ENCODE assay signal across 1 mouse cellular context in the genomic region with DNA sequence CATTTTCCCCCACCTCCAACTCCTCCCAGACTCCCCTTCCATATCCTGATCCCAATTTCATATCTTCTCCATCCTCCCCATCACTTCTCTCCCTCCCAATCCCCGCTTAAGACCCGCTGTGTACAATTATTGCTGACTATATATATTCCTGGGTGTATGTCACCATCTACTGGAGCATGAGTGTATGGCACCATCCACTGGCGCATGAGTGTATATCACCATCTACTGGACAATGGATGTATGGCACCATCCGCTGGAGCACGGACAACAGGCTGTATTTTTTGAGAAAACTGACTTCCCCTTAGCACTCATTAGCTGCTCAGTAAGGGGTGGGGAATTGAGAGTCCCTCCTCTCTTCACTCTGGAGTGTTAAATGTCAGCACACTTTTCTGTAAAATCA.
A peak's percentile ranks its signal among the peaks of the same experiment; 100 is the strongest.
TF ChIP-seq lines count a peak whose summit lies in the region.

No protein-coding gene starts in this region.

TF ChIP-seq in CH12.LX, 34 proteins besides CTCF, POLR2A, EP300 and RAD21 (continued from another document):
- TF ChIP-seq MAFK (IDR thresholded peaks at IDR 0.05; ENCODE audit: insufficient replicate concordance, low read length) (peak; percentile 93), HCFC1 (IDR thresholded peaks at IDR 0.05; ENCODE audit: low read depth, low read length) (no peak), E2F4 (IDR thresholded peaks at IDR 0.05; ENCODE audit: insufficient replicate concordance, low read depth, low read length) (no peak), JUN (IDR thresholded peaks at IDR 0.05; ENCODE audit: insufficient read depth, low read depth, low read length) (no peak), KAT2A (IDR thresholded peaks at IDR 0.05; ENCODE audit: insufficient replicate concordance, low read length) (no peak), NRF1 (IDR thresholded peaks at IDR 0.05; ENCODE audit: low read depth, low read length) (no peak), MYC (IDR thresholded peaks at IDR 0.05; ENCODE audit: low read depth, low read length) (0 out of 2 replicates have a peak, but pooled peaks have one; percentile 23), CHD2 (IDR thresholded peaks at IDR 0.05; ENCODE audit: low read length) (no peak), MAX (IDR thresholded peaks at IDR 0.05; ENCODE audit: low read length) (no peak), USF1 (IDR thresholded peaks at IDR 0.05; ENCODE audit: low read depth, low read length) (no peak), POLR2AphosphoS2 (IDR thresholded peaks at IDR 0.05; ENCODE audit: low read depth, low read length) (no peak), ETS1 (conservative IDR thresholded peaks at IDR 0.05; ENCODE audit: low read depth, low read length) (no peak), PAX5 (IDR thresholded peaks at IDR 0.05; ENCODE audit: low read length) (no peak), SIN3A (IDR thresholded peaks at IDR 0.05; ENCODE audit: low read length) (no peak), ZNF384 (IDR thresholded peaks at IDR 0.05; ENCODE audit: low read depth, low read length) (peak; percentile 44; the same call in 1 of the 2 replicates), USF2 (conservative IDR thresholded peaks at IDR 0.05; ENCODE audit: low read depth, low read length) (no peak)
